Comparison of ENCODE assay signal across 18 mouse cellular contexts in the genomic region with DNA sequence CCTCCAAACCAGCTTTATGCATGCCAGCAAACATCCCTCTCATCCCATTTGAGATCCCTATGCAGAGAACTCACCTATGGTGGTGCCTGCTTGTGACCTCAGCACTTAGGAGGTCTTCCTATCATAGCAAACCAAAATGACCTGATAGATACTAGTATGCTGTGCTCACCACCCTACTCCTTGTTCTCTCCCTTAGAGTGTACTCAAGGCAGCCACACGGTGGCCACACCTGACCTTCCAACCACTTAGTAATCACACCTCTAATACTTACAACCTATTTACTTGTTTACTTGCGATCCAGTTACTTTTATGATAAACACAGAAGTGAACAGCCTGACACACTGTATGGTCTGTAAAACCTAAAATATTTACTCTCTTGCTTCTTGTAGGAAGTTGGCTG. TPM values are rescaled to one million over a fixed set of nuclear protein-coding genes. Genes with fewer than 3 reads are reported as not detected.
A peak's percentile ranks its signal among the peaks of the same experiment; 100 is the strongest.
DNase-seq lines count a peak whose midpoint lies in the region; ATAC-seq and TF ChIP-seq lines count a peak whose summit lies in the region.
"Had no signal": no experiment of that assay in that cellular context is flagged by ENCODE, and none has a peak within 500 bp of the region (broad histone marks: within the 10 kb centered on the region; RNA-seq: fewer than 3 reads in every experiment).

No protein-coding gene starts in this region.

- H3K4me2 ChIP-seq in liver, embryonic 15.5 days, result no peak overlapping the region
- H3K4me2 ChIP-seq: embryonic facial prominence, embryonic 13.5 days; forebrain, embryonic 15.5 days; hindbrain, embryonic 15.5 days; limb, embryonic 13.5 days had no signal

- peak; percentile 78 for DNase-seq in heart, adult 11 months
- DNase-seq in heart, postnatal 36 days, result no peak
- DNase-seq in left cerebral cortex, adult 2 months (ENCODE audit: extremely low spot score in 1 of 2, low spot score in 2 of 2), result no peak
- no peak for DNase-seq in left cerebral cortex, postnatal 36 days (ENCODE audit: low spot score in 2 of 2)
- no peak for DNase-seq in cerebellum, adult 8-10 months
- no peak for DNase-seq in cerebellum, adult 2 months
- DNase-seq: adrenal gland, postnatal 10 days; gastrocnemius, postnatal 10 days; kidney, adult 18-20 months; kidney, postnatal 4 days; lung, postnatal 36 days; thymus, adult 2 months had no signal

- peak overlapping the region; percentile 58 for H3K27ac ChIP-seq in left cerebral cortex, adult 2 months
- peak overlapping the region; percentile 86 for H3K27ac ChIP-seq in liver, embryonic 15.5 days (replicated peaks)
- H3K27ac ChIP-seq in cerebellum, adult 2 months (ENCODE audit: insufficient read depth, low read length), result no peak overlapping the region
- H3K27ac ChIP-seq: limb, embryonic 13.5 days had no signal

- intact Hi-C loops in heart, postnatal 36 days (cut with DNase I), result no loop called here
- intact Hi-C loops in left cerebral cortex, adult 2 months (cut with DNase I), result no loop called here
- intact Hi-C loops in left cerebral cortex, postnatal 36 days (cut with DNase I), result no loop called here

- no peak; the same call in 1 of the 2 replicates for TF ChIP-seq CTCF in left cerebral cortex, adult 2 months (IDR thresholded peaks at IDR 0.05)
- TF ChIP-seq CTCF in cerebellum, adult 2 months (IDR thresholded peaks at IDR 0.05; ENCODE audit: borderline replicate concordance, insufficient read depth, low read depth, low read length), result no peak

- H3K4me3 ChIP-seq in left cerebral cortex, adult 2 months, result no peak overlapping the region
- H3K4me3 ChIP-seq in liver, embryonic 15.5 days (replicated peaks), result no peak overlapping the region
- H3K4me3 ChIP-seq in cerebellum, adult 2 months (replicated peaks; ENCODE audit: insufficient read depth, low read depth, low read length), result no peak overlapping the region
- H3K4me3 ChIP-seq: embryonic facial prominence, embryonic 13.5 days; forebrain, embryonic 15.5 days; hindbrain, embryonic 15.5 days; limb, embryonic 13.5 days had no signal

- TF ChIP-seq POLR2A in cerebellum, adult 2 months (IDR thresholded peaks at IDR 0.05; ENCODE audit: borderline replicate concordance, insufficient read depth, low read length), result no peak

- peak; percentile 36; the same call in 1 of the 2 replicates for ATAC-seq in erythroblast, adult 5-6 weeks (replicated peaks; ENCODE audit: low FRiP score, poor library complexity, severe bottlenecking)
- no peak for ATAC-seq in liver, embryonic 15.5 days (ENCODE audit: insufficient read depth)
- ATAC-seq: forebrain, embryonic 15.5 days had no signal

- no peaks in the 10 kb centered on the region for H3K9me3 ChIP-seq in liver, embryonic 15.5 days (replicated peaks)
- H3K9me3 ChIP-seq: embryonic facial prominence, embryonic 13.5 days; forebrain, embryonic 15.5 days; hindbrain, embryonic 15.5 days; limb, embryonic 13.5 days had no signal

- no peak overlapping the region for H3K9ac ChIP-seq in liver, embryonic 15.5 days
- H3K9ac ChIP-seq: embryonic facial prominence, embryonic 13.5 days; forebrain, embryonic 15.5 days; hindbrain, embryonic 15.5 days; limb, embryonic 13.5 days had no signal

- 48% methylated on average over 2 of the region's 2 CpGs for WGBS in liver, embryonic 15.5 days (ENCODE audit: insufficient replicate concordance)
- WGBS in cerebellum, adult 2 months, result 88% methylated on average over 2 of the region's 2 CpGs

- H3K27me3 ChIP-seq in liver, embryonic 15.5 days, result no peaks in the 10 kb centered on the region
- H3K27me3 ChIP-seq in cerebellum, adult 2 months (ENCODE audit: control insufficient read depth, insufficient read depth, low read length), result no peaks in the 10 kb centered on the region
- H3K27me3 ChIP-seq: embryonic facial prominence, embryonic 13.5 days; forebrain, embryonic 15.5 days; hindbrain, embryonic 15.5 days; limb, embryonic 13.5 days had no signal

- peaks cover 36% of the 10 kb centered on the region for H3K36me3 ChIP-seq in liver, embryonic 15.5 days (replicated peaks)
- H3K36me3 ChIP-seq: forebrain, embryonic 15.5 days; hindbrain, embryonic 15.5 days had no signal

- H3K4me1 ChIP-seq in liver, embryonic 15.5 days (replicated peaks), result peaks cover 98% of the 10 kb centered on the region
- no peaks in the 10 kb centered on the region; the same call in 1 of the 2 replicates for H3K4me1 ChIP-seq in cerebellum, adult 2 months (ENCODE audit: control insufficient read depth, insufficient read depth, low read length)

RNA-seq across cellular contexts. Expression of a gene that starts 58.1 kb away (rescaled TPM):
- 10 to 100 TPM; 27.1 to 28.0 TPM for total RNA-seq in heart, postnatal 36 days (2021)
- 10 to 100 TPM; 40.7 to 47.8 TPM for total RNA-seq in left cerebral cortex, adult 2 months (2021)
- 10 to 100 TPM; 37.4 to 45.4 TPM for total RNA-seq in left cerebral cortex, postnatal 36 days (2021)
- 10.4 and 19.9 TPM in 2 replicates for total RNA-seq in erythroblast, adult 5-6 weeks (2015; ENCODE audit: low replicate concordance)
- total RNA-seq in erythroblast, adult 5-6 weeks (2017; ENCODE audit: low replicate concordance), result 31.5 and 53.4 TPM in 2 replicates
- 13.2 and 13.9 TPM in 2 replicates for polyA plus RNA-seq in liver, embryonic 15.5 days (2015; fragmentation: Nextera tagmentation; extraction: Ambion mirVana)
- 33.8 and 35.6 TPM in 2 replicates for polyA plus RNA-seq in cerebellum, adult 2 months (2012; rRNA removed)
